Mouse (Mus musculus) neural tube, embryonic 14.5 days (tissue): Measurements from ENCODE around the gene Hs2st1. TPM values are rescaled to one million over a fixed set of nuclear protein-coding genes. Genes with fewer than 3 reads are reported as not detected.

Experiments
- ATAC-seq: fragments of 200-750 bp; cut with Nextera tagmentation; 2 replicates; pipeline ENCODE4 v1.8.0; 2017; ENCODE audit warnings: low read depth, mild to moderate bottlenecking, moderate TSS enrichment, moderate library complexity
- H3K27ac ChIP-seq: fragments of 300-500 bp; sonication (generic); 2 replicates; pipeline ENCODE4 v1.5.1; 2014; ENCODE audit warnings: low read depth, mild to moderate bottlenecking, control low read depth, low read length, moderate library complexity, mixed read lengths
- H3K27me3 ChIP-seq: fragments of 300-500 bp; sonication (generic); 2 replicates; pipeline ENCODE4 v1.6.1; 2014; ENCODE audit warnings: low read length; ENCODE audit not compliant: control insufficient read depth, insufficient read depth
- H3K36me3 ChIP-seq: fragments of 300-500 bp; sonication (generic); 2 replicates; pipeline ENCODE4 v1.6.1; 2014; ENCODE audit warnings: low read length, mixed read lengths; ENCODE audit not compliant: control insufficient read depth, insufficient read depth
- H3K4me1 ChIP-seq: fragments of 300-500 bp; sonication (generic); 2 replicates; pipeline ENCODE4 v1.6.1; 2014; ENCODE audit warnings: low read length; ENCODE audit not compliant: control insufficient read depth, insufficient read depth
- H3K4me2 ChIP-seq: fragments of 300-500 bp; sonication (generic); 2 replicates; pipeline ENCODE4 v1.6.1; 2014; ENCODE audit warnings: mild to moderate bottlenecking, low read depth, low read length, control low read depth
- H3K4me3 ChIP-seq: fragments of 300-500 bp; sonication (generic); 2 replicates; pipeline ENCODE4 v1.5.1; 2014; ENCODE audit warnings: low read depth, low read length, control low read depth, mixed read lengths
- H3K9ac ChIP-seq: fragments of 300-500 bp; sonication (generic); replicated peaks from 2 replicates; pipeline ENCODE4 v1.6.1; 2014; ENCODE audit warnings: low read depth, mild to moderate bottlenecking, control low read depth, low read length, mixed read lengths
- H3K9me3 ChIP-seq: fragments of 300-500 bp; sonication (generic); 2 replicates; pipeline ENCODE4 v1.6.1; 2016; ENCODE audit warnings: low read length; ENCODE audit not compliant: control insufficient read depth
- WGBS: fragments of 180-500 bp; shearing (Covaris S2); extraction: QIAGEN DNeasy Blood & Tissue Kit; methylation state at CpG from one replicate; pipeline ENCODE4 v1.1.7; 2014; 5-methylcytosine and 5-hydroxymethylcytosine counted together
- polyA plus RNA-seq: library from polyadenylated mRNA; unstranded; fragments of >200 nt; fragmentation: Nextera tagmentation; extraction: Ambion mirVana; gene quantifications from 2 replicates; pipeline ENCODE4 v1.2.1, GENCODE M21; 2014

Gene Hs2st1
- polyA plus RNA-seq, 1 experiment from 2014 or later: 17.0 TPM

GRCm38 (mm10) chr3:144399358-144400096 is 170.5 kb downstream of the Hs2st1 start:
- H3K27ac ChIP-seq: no peak overlapping the region
- peak overlapping the region; percentile 13; the same call in 1 of the 2 replicates for H3K4me3 ChIP-seq
- 31% methylated on average over 21 of the region's 21 CpGs for WGBS
- no peaks in the 10 kb centered on the region for H3K27me3 ChIP-seq
- no peaks in the 10 kb centered on the region; the same call in 1 of the 2 replicates for H3K4me1 ChIP-seq
- ATAC-seq: peak; percentile 88
- peak overlapping the region; percentile 47 for H3K4me2 ChIP-seq
- H3K9ac ChIP-seq: peak overlapping the region; percentile 18; the same call in 1 of the 2 replicates
- H3K36me3 ChIP-seq: no peaks in the 10 kb centered on the region
- H3K9me3 ChIP-seq: no peaks in the 10 kb centered on the region

GRCm38 (mm10) chr3:144398166-144398565 is 171.8 kb downstream of the Hs2st1 start:
- 85% methylated on average over 7 of the region's 7 CpGs for WGBS
- Histone ChIP-seq H3K9ac (no peak overlapping the region), H3K9me3 (no peaks in the 10 kb centered on the region)

DNA sequence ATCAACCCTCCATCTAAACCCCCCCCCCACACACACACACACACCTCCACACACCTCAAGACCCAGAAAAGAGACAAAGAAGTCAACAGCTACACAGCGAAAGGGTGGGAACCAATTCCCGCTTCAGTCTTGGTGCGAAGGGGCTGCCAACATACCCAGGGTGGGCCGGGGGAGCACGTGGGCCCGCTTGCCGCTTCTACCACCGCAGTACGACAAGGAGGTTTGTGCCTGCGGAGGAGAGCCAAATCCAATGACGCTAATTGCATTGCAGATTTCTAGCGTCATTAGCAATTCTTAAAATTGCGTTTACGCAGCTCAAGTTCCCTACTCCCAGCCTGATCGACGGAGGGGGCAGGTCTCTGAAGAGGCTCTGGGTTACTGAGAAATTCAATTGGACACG is 173.5 kb downstream of the Hs2st1 start:
- no peaks in the 10 kb centered on the region for H3K27me3 ChIP-seq
- no peaks in the 10 kb centered on the region for H3K9me3 ChIP-seq
- no peak overlapping the region for H3K27ac ChIP-seq
- WGBS: 64% methylated on average over 17 of the region's 17 CpGs
- no peak overlapping the region for H3K4me2 ChIP-seq
- H3K36me3 ChIP-seq: no peaks in the 10 kb centered on the region
- no peak for ATAC-seq
- no peaks in the 10 kb centered on the region; the same call in 1 of the 2 replicates for H3K4me1 ChIP-seq
- no peak overlapping the region for H3K9ac ChIP-seq
- H3K4me3 ChIP-seq: no peak overlapping the region

More at GRCm38 (mm10) chr3:144398166-144398565, 171.8 kb downstream of the Hs2st1 start:
- Histone ChIP-seq H3K4me2 (no peak overlapping the region), H3K36me3 (no peaks in the 10 kb centered on the region), H3K4me1 (no peaks in the 10 kb centered on the region; the same call in 1 of the 2 replicates), H3K4me3 (no peak overlapping the region), H3K27ac (no peak overlapping the region), H3K27me3 (no peaks in the 10 kb centered on the region)
- no peak for ATAC-seq

DNA sequence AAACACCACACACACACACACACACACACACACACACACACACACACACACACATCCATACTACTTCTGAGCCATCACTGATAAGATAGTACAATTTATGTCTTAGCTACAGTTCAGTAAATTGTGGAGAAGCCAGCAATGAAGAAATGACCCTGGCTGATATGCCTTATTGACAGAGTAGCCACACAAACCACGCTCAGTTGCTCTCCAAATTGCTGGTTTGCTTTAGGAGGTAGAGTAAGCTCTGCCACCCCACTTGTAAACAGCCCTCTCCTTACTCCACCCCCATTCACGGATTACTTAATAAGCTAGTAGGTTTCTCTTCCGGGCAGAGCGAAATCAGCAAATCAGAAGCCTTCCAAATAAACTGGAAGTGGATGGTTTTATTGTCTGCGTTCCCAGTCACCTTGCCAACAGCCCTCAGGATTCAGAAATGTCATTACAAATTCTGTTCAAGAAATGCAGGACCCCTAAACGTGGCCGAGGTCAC is 175.5 kb downstream of the Hs2st1 start:
- no peaks in the 10 kb centered on the region; the same call in 1 of the 2 replicates for H3K4me1 ChIP-seq
- no peaks in the 10 kb centered on the region for H3K9me3 ChIP-seq
- H3K27me3 ChIP-seq: no peaks in the 10 kb centered on the region
- H3K36me3 ChIP-seq: no peaks in the 10 kb centered on the region
- H3K4me2 ChIP-seq: no peak overlapping the region
- no peak overlapping the region for H3K4me3 ChIP-seq
- no peak overlapping the region for H3K9ac ChIP-seq
- ATAC-seq: no peak
- H3K27ac ChIP-seq: no peak overlapping the region
- 50% methylated on average over 7 of the region's 7 CpGs for WGBS

GRCm38 (mm10) chr3:144386446-144386845 is 183.5 kb downstream of the Hs2st1 start:
- H3K9me3 ChIP-seq: no peaks in the 10 kb centered on the region
- WGBS: 91% methylated on average over 4 of the region's 4 CpGs
- no peak for ATAC-seq
- no peak overlapping the region for H3K9ac ChIP-seq
- H3K36me3 ChIP-seq: no peaks in the 10 kb centered on the region
- H3K4me2 ChIP-seq: no peak overlapping the region
- H3K4me1 ChIP-seq: no peaks in the 10 kb centered on the region
- H3K27ac ChIP-seq: no peak overlapping the region
- no peak overlapping the region for H3K4me3 ChIP-seq
- H3K27me3 ChIP-seq: no peaks in the 10 kb centered on the region

DNA sequence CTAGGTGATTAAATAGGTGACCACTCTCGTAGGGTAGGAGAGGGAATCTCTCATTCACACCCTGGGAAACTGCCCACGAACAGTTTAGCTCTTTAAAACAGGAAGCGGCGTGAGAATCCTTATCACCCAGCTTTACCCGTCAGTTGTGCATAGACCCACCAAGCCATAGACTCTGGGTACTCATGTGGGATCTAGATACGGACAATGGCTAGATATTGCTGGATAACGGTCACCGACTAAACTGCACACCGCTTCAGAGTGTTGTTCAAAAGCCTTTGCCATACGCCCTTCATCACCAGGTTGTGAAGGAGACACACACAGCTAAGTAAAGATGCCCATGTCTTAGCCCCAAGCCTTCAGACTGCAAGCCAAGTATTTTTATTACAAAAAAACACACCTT is 185.3 kb downstream of the Hs2st1 start:
- WGBS: 95% methylated on average over 10 of the region's 10 CpGs
- Histone ChIP-seq H3K27ac (no peak overlapping the region), H3K4me3 (no peak overlapping the region), H3K27me3 (no peaks in the 10 kb centered on the region), H3K36me3 (no peaks in the 10 kb centered on the region), H3K4me1 (no peaks in the 10 kb centered on the region), H3K9me3 (no peaks in the 10 kb centered on the region), H3K4me2 (no peak overlapping the region), H3K9ac (no peak overlapping the region)
- no peak for ATAC-seq

- Histone ChIP-seq H3K4me2 (peak overlapping the region; percentile 39), H3K4me1 (peaks cover 13% of the 10 kb centered on the region), H3K9me3 (no peaks in the 10 kb centered on the region), H3K36me3 (no peaks in the 10 kb centered on the region), H3K27ac (no peak overlapping the region), H3K9ac (no peak overlapping the region), H3K27me3 (no peaks in the 10 kb centered on the region), H3K4me3 (no peak overlapping the region)
- 24% methylated on average over 15 of the region's 16 CpGs for WGBS
- no peak for ATAC-seq
These were observed 188.5 kb downstream of the Hs2st1 start for GRCm38 (mm10) chr3:144381431-144381980.

GRCm38 (mm10) chr3:144380921-144381320 is 189.1 kb downstream of the Hs2st1 start:
- Histone ChIP-seq H3K4me3 (no peak overlapping the region), H3K27ac (no peak overlapping the region), H3K9me3 (no peaks in the 10 kb centered on the region), H3K9ac (no peak overlapping the region), H3K4me1 (peaks cover 13% of the 10 kb centered on the region), H3K4me2 (peak overlapping the region; percentile 39), H3K27me3 (no peaks in the 10 kb centered on the region), H3K36me3 (no peaks in the 10 kb centered on the region)
- peak; percentile 77; the same call in 1 of the 2 replicates for ATAC-seq
- WGBS: 2% methylated on average over 18 of the region's 18 CpGs

- WGBS: 87% methylated on average over 4 of the region's 4 CpGs
- H3K4me3 ChIP-seq: no peak overlapping the region
These were observed 190.2 kb downstream of the Hs2st1 start for GRCm38 (mm10) chr3:144379801-144380200.

More at GRCm38 (mm10) chr3:144379801-144380200, 190.2 kb downstream of the Hs2st1 start:
- Histone ChIP-seq H3K4me1 (peaks cover 13% of the 10 kb centered on the region), H3K9me3 (no peaks in the 10 kb centered on the region), H3K9ac (no peak overlapping the region), H3K27me3 (no peaks in the 10 kb centered on the region), H3K27ac (no peak overlapping the region), H3K36me3 (no peaks in the 10 kb centered on the region), H3K4me2 (no peak overlapping the region)
- no peak for ATAC-seq
